Mouse (Mus musculus): ENCODE data around the gene Ovol2.

The Ovol2 gene

GRCm38 (mm10) chr2:144331401-144332302 is at the start of gene Ovol2:
TSS of gene Ovol2 (minus strand) at chr2:144332146.
- DNase-seq (ENCODE audit: low read depth, low spot score), result peak; percentile 78

- no peak for DNase-seq (ENCODE audit: low read depth, low spot score)
Measured at GRCm38 (mm10) chr2:144381741-144382140, 49.8 kb upstream of the Ovol2 start.

GRCm38 (mm10) chr2:144381293-144381692 is 49.3 kb upstream of the Ovol2 start:
- DNase-seq (ENCODE audit: low read depth, low spot score), result no peak

- DNase-seq (ENCODE audit: low read depth, low spot score), result peak; percentile 64
Measured at GRCm38 (mm10) chr2:144375063-144375703, 43.2 kb upstream of the Ovol2 start.

- no peak for DNase-seq (ENCODE audit: low read depth, low spot score)
Measured at GRCm38 (mm10) chr2:144373063-144373462, 41.1 kb upstream of the Ovol2 start.

GRCm38 (mm10) chr2:144371566-144371965 is 39.6 kb upstream of the Ovol2 start:
- no peak for DNase-seq (ENCODE audit: low read depth, low spot score)

GRCm38 (mm10) chr2:144369511-144369910 is 37.6 kb upstream of the Ovol2 start:
- DNase-seq (ENCODE audit: low read depth, low spot score), result no peak

GRCm38 (mm10) chr2:144369020-144369421 is 37.1 kb upstream of the Ovol2 start:
- peak; percentile 80 for DNase-seq (ENCODE audit: low read depth, low spot score)

- DNase-seq (ENCODE audit: low read depth, low spot score), result peak; percentile 97
Measured at GRCm38 (mm10) chr2:144368400-144369019, 36.6 kb upstream of the Ovol2 start, which contains the start of the genes Kat14 and Pet117. TSS of gene Kat14 (plus strand) at chr2:144368983. TSS of gene Pet117 (plus strand) at chr2:144368996.

GRCm38 (mm10) chr2:144352843-144353242 is 20.9 kb upstream of the Ovol2 start:
- no peak for DNase-seq (ENCODE audit: low read depth, low spot score)

GRCm38 (mm10) chr2:144348525-144348924 is 16.6 kb upstream of the Ovol2 start:
- DNase-seq (ENCODE audit: low read depth, low spot score), result peak; percentile 78

- DNase-seq (ENCODE audit: low read depth, low spot score), result no peak
Measured at GRCm38 (mm10) chr2:144343158-144343557, 11.2 kb upstream of the Ovol2 start.

GRCm38 (mm10) chr2:144338149-144338548 is 6.2 kb upstream of the Ovol2 start:
- peak; percentile 45 for DNase-seq (ENCODE audit: low read depth, low spot score)

- DNase-seq (ENCODE audit: low read depth, low spot score), result no peak
Measured at GRCm38 (mm10) chr2:144337701-144338100, 5.8 kb upstream of the Ovol2 start.

- no peak for DNase-seq (ENCODE audit: low read depth, low spot score)
Measured at GRCm38 (mm10) chr2:144337230-144337629, 5.3 kb upstream of the Ovol2 start.

- peak; percentile 43 for DNase-seq (ENCODE audit: low read depth, low spot score)
Measured at GRCm38 (mm10) chr2:144333138-144333842, 1.3 kb upstream of the Ovol2 start.

- no peak for DNase-seq (ENCODE audit: low read depth, low spot score)
Measured at GRCm38 (mm10) chr2:144332486-144332885, 540 bp upstream of the Ovol2 start.

GRCm38 (mm10) chr2:144330960-144331371 is 980 bp downstream of the Ovol2 start:
- DNase-seq (ENCODE audit: low read depth, low spot score), result peak; percentile 36

- DNase-seq (ENCODE audit: low read depth, low spot score), result peak; percentile 44
Measured at GRCm38 (mm10) chr2:144330352-144330959, 1.5 kb downstream of the Ovol2 start.

GRCm38 (mm10) chr2:144329937-144330336 is 2.0 kb downstream of the Ovol2 start:
- peak; percentile 39 for DNase-seq (ENCODE audit: low read depth, low spot score)

GRCm38 (mm10) chr2:144329451-144329850 is 2.5 kb downstream of the Ovol2 start:
- DNase-seq (ENCODE audit: low read depth, low spot score), result peak; percentile 56
